Mouse (Mus musculus): ENCODE results near the gene Map1lc3a.

DNA sequence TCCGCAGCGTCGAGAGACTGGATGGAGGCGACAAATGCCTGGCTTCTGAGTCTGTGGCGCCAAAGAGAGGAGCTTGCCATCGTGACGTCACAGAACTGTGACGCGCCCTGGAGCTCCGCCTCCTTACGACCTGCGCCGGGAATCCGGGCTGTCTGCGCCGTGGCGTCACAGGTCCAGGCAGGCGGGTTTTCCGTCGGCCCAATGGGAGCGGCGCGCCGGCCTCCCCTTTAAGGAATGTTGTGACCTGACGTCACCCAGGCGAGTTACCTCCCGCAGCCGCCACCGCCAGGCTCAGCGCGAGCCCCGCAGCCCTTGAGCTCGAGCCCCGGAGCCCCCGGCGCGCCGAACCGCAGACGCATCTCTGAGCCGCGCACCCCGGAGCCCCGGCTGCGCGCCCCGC, at the start of gene Map1lc3a:
- TF ChIP-seq MAFK (IDR thresholded peaks at IDR 0.05; ENCODE audit: insufficient read depth, low read depth, low read length) (no peak), CHD2 (IDR thresholded peaks at IDR 0.05; ENCODE audit: low read depth, low read length) (no peak), HCFC1 (IDR thresholded peaks at IDR 0.05; ENCODE audit: borderline replicate concordance, insufficient read depth, low read length) (no peak), ZNF384 (IDR thresholded peaks at IDR 0.05; ENCODE audit: low read depth, low read length) (no peak), ZC3H11A (IDR thresholded peaks at IDR 0.05; ENCODE audit: borderline replicate concordance, low read depth, low read length) (no peak)

Data from ES-E14 (cell line).